Mouse (Mus musculus) megakaryocyte, embryonic 14.5 days (primary cell): ENCODE results near the gene Ints1. TPM values are rescaled to one million over a fixed set of nuclear protein-coding genes. Genes with fewer than 3 reads are reported as not detected.

Source experiments
- H3K27me3 ChIP-seq: replicated peaks from 2 replicates; pipeline ENCODE3; 2012; ENCODE audit warnings: inconsistent platforms
- H3K36me3 ChIP-seq: replicated peaks from 2 replicates; pipeline ENCODE3; 2012; ENCODE audit warnings: low read length, inconsistent platforms, mixed read lengths
- H3K4me1 ChIP-seq: 2 replicates; pipeline ENCODE4 v1.6.1; 2012; ENCODE audit warnings: inconsistent platforms
- H3K4me3 ChIP-seq: replicated peaks from 2 replicates; pipeline ENCODE3; 2012; ENCODE audit warnings: moderate library complexity, mild to moderate bottlenecking, inconsistent platforms
- H3K9me3 ChIP-seq: 2 replicates; pipeline ENCODE4 v1.6.1; 2012; ENCODE audit warnings: inconsistent platforms
- FLI1 ChIP-seq: IDR thresholded peaks from 2 replicates; pipeline ENCODE4 v1.6.1; 2012; ENCODE audit warnings: low read length, inconsistent platforms, mixed read lengths
- GATA1 ChIP-seq: IDR thresholded peaks from 3 replicates; pipeline ENCODE4 v1.6.1; 2012; ENCODE audit warnings: mixed read lengths, low read length, inconsistent platforms, borderline replicate concordance
- polyA plus RNA-seq: library from polyadenylated mRNA; stranded (reverse); fragments of >175 nt; gene quantifications from 2 replicates; pipeline ENCODE4 v1.2.3, GENCODE M21; 2012; ENCODE audit warnings: low replicate concordance; ENCODE audit not compliant: insufficient read depth

The Ints1 gene
- polyA plus RNA-seq, 1 experiment = 42.9 TPM

DNA sequence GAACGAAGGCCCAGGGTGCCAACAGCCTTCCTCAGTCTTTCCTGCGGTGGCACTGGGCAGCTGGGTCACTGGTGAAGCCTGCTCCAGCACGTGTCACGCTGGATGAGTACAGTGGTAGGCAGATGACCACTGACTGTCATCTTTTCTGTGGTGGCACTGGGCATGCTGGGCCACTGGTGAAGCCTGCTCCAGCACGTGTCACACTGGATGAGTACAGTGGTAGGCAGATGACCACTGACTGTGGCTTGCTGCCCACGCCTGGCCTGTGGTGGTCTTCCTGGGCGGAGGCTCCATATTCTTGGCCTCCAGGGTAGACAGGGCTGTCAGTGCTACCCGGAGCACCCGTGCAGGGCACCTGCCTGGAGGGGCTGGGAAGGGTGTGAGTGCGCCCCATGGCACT lies 26.4 kb upstream of the Ints1 start:
- Histone ChIP-seq H3K36me3 (peaks cover 85% of the 10 kb centered on the region), H3K4me1 (peaks cover 100% of the 10 kb centered on the region), H3K4me3 (peak overlapping the region; percentile 60), H3K27me3 (no peaks in the 10 kb centered on the region), H3K9me3 (no peaks in the 10 kb centered on the region)
- no peak for TF ChIP-seq GATA1
- no peak for TF ChIP-seq FLI1

DNA sequence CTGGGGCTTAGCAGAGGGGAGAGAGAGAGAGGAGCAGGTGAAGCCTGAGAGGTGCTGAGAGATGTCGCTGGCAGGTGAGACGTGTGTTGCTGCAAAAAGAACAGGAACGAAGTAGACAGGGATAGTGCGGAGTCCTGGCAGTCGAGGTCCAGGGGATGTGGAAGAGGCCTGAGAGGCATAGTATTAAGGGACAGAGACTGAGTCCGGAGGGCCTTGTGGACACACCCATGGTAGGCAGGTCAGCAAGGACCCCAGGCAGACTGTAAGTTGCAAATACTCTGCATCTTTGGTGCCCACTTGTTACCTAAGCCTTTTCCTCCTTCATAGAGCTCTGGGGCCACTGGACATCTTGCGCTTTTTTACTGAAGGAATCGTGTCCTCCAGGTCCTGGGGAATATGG lies 25.8 kb upstream of the Ints1 start:
- H3K36me3 ChIP-seq = peaks cover 85% of the 10 kb centered on the region

GRCm38 (mm10) chr5:139799801-139800590 lies 24.5 kb upstream of the Ints1 start:
- peaks cover 100% of the 10 kb centered on the region for H3K4me1 ChIP-seq
- TF ChIP-seq FLI1 = no peak
- no peak for TF ChIP-seq GATA1
- H3K4me3 ChIP-seq = peak overlapping the region; percentile 44
- H3K9me3 ChIP-seq = no peaks in the 10 kb centered on the region
- H3K27me3 ChIP-seq = no peaks in the 10 kb centered on the region
- peaks cover 85% of the 10 kb centered on the region for H3K36me3 ChIP-seq

More for the DNA sequence above, 25.8 kb upstream of the Ints1 start:
- Histone ChIP-seq H3K4me3 (peak overlapping the region; percentile 50), H3K9me3 (no peaks in the 10 kb centered on the region), H3K4me1 (peaks cover 100% of the 10 kb centered on the region), H3K27me3 (no peaks in the 10 kb centered on the region)
- no peak for TF ChIP-seq FLI1
- TF ChIP-seq GATA1 = no peak

DNA sequence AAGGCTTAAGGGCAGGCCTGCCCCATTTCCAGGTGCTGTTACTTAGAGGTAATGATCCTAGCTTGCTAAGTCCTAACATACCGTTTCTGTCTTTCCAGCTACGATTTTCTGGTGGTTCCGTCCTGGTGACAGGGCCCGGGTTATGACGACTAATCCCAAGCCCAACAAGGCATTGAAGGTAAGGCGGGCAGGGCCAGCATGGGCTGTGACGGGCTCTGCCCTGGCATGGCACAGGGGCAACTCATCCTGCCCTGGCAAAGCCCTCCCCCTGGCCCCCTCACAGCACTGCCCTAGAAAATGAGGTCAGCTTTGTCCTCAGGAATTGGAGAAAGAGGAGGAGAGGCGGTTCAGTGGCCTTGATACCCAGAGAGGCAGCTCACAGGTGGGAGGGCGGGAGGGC lies 23.6 kb upstream of the Ints1 start:
- Histone ChIP-seq H3K4me3 (no peak overlapping the region), H3K4me1 (peaks cover 100% of the 10 kb centered on the region), H3K27me3 (no peaks in the 10 kb centered on the region), H3K9me3 (no peaks in the 10 kb centered on the region), H3K36me3 (peaks cover 91% of the 10 kb centered on the region)
- TF ChIP-seq FLI1 (no peak), GATA1 (no peak)

GRCm38 (mm10) chr5:139798168-139798900 lies 22.9 kb upstream of the Ints1 start:
- H3K4me1 ChIP-seq = peaks cover 99% of the 10 kb centered on the region
- peaks cover 96% of the 10 kb centered on the region for H3K36me3 ChIP-seq
- no peaks in the 10 kb centered on the region for H3K27me3 ChIP-seq
- no peak for TF ChIP-seq GATA1
- H3K9me3 ChIP-seq = no peaks in the 10 kb centered on the region
- H3K4me3 ChIP-seq = peak overlapping the region; percentile 26

GRCm38 (mm10) chr5:139797473-139798167 lies 22.1 kb upstream of the Ints1 start:
- Histone ChIP-seq H3K27me3 (no peaks in the 10 kb centered on the region), H3K36me3 (peaks cover 95% of the 10 kb centered on the region), H3K4me3 (peak overlapping the region; percentile 89), H3K9me3 (no peaks in the 10 kb centered on the region), H3K4me1 (peaks cover 98% of the 10 kb centered on the region)
- no peak for TF ChIP-seq FLI1
- no peak for TF ChIP-seq GATA1

- H3K4me1 ChIP-seq = peaks cover 96% of the 10 kb centered on the region
- H3K9me3 ChIP-seq = no peaks in the 10 kb centered on the region
- TF ChIP-seq FLI1 = no peak
- no peak for TF ChIP-seq GATA1
- H3K27me3 ChIP-seq = no peaks in the 10 kb centered on the region
- H3K4me3 ChIP-seq = peak overlapping the region; percentile 89
- peaks cover 93% of the 10 kb centered on the region for H3K36me3 ChIP-seq
These were observed 21.4 kb upstream of the Ints1 start for GRCm38 (mm10) chr5:139796900-139797299.

- H3K36me3 ChIP-seq = peaks cover 85% of the 10 kb centered on the region
- no peaks in the 10 kb centered on the region for H3K9me3 ChIP-seq
- H3K27me3 ChIP-seq = no peaks in the 10 kb centered on the region
- H3K4me3 ChIP-seq = peak overlapping the region; percentile 99
- peaks cover 90% of the 10 kb centered on the region for H3K4me1 ChIP-seq
- TF ChIP-seq GATA1 (no peak), FLI1 (no peak)
These were observed 20.6 kb upstream of the Ints1 start for GRCm38 (mm10) chr5:139796001-139796620.

DNA sequence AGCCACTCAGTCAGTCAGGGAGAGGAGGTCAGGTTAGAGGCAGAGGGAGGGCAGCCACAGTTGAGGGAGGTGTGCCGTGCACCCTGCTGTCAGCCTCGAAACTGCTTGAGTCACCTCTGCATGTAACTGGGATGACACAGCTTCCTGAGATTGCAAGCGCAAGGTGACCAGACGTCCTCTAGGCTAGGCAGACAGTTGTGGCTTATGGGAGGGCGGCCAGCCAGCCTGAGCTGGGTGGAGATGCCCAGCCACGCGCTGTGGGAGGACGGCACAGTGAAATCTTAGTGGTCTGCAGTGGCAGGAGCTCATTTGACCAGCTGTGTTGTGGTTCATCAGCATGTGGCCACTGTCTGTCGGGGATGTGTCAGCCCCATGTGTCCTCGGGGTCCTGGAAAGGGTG lies 19.5 kb upstream of the Ints1 start:
- Histone ChIP-seq H3K4me1 (peaks cover 90% of the 10 kb centered on the region), H3K9me3 (no peaks in the 10 kb centered on the region), H3K36me3 (peaks cover 73% of the 10 kb centered on the region), H3K4me3 (peak overlapping the region; percentile 99), H3K27me3 (no peaks in the 10 kb centered on the region)
- no peak for TF ChIP-seq GATA1
- TF ChIP-seq FLI1 = no peak
